Mouse (Mus musculus): ENCODE measurements around the gene Gnai2.

Gnai2 gene

GRCm38 (mm10) chr9:107658096-107658495, 22.9 kb upstream of the Gnai2 start:
- no peak for DNase-seq (ENCODE audit: low spot score)

GRCm38 (mm10) chr9:107657144-107657543, 22.0 kb upstream of the Gnai2 start:
- no peak for DNase-seq (ENCODE audit: low spot score)

GRCm38 (mm10) chr9:107654585-107654984, 19.4 kb upstream of the Gnai2 start:
- DNase-seq (ENCODE audit: low spot score): no peak

- DNase-seq (ENCODE audit: low spot score): no peak
Measured at GRCm38 (mm10) chr9:107653474-107653873, 18.3 kb upstream of the Gnai2 start.

- no peak for DNase-seq (ENCODE audit: low spot score)
Measured at GRCm38 (mm10) chr9:107650708-107651481, 15.7 kb upstream of the Gnai2 start.

GRCm38 (mm10) chr9:107650225-107650624, 15.1 kb upstream of the Gnai2 start:
- peak; percentile 59 for DNase-seq (ENCODE audit: low spot score)

GRCm38 (mm10) chr9:107648767-107649166, 13.6 kb upstream of the Gnai2 start:
- DNase-seq (ENCODE audit: low spot score): no peak

GRCm38 (mm10) chr9:107646975-107647374, 11.8 kb upstream of the Gnai2 start:
- no peak for DNase-seq (ENCODE audit: low spot score)

- DNase-seq (ENCODE audit: low spot score): peak; percentile 78
Measured at GRCm38 (mm10) chr9:107645577-107645976, 10.4 kb upstream of the Gnai2 start.

- DNase-seq (ENCODE audit: low spot score): no peak
Measured at GRCm38 (mm10) chr9:107645153-107645510, 10.0 kb upstream of the Gnai2 start.

GRCm38 (mm10) chr9:107644495-107645152, 9.5 kb upstream of the Gnai2 start:
- peak; percentile 86 for DNase-seq (ENCODE audit: low spot score)

- no peak for DNase-seq (ENCODE audit: low spot score)
Measured at GRCm38 (mm10) chr9:107643544-107644214, 8.5 kb upstream of the Gnai2 start.

- no peak for DNase-seq (ENCODE audit: low spot score)
Measured at GRCm38 (mm10) chr9:107641666-107642065, 6.5 kb upstream of the Gnai2 start.

- no peak for DNase-seq (ENCODE audit: low spot score)
Measured at GRCm38 (mm10) chr9:107640257-107640772, 5.1 kb upstream of the Gnai2 start.

- DNase-seq (ENCODE audit: low spot score): no peak
Measured at GRCm38 (mm10) chr9:107637070-107637469, 1.9 kb upstream of the Gnai2 start.

- DNase-seq (ENCODE audit: low spot score): peak; percentile 25
Measured at GRCm38 (mm10) chr9:107634406-107635278, 525 bp downstream of the Gnai2 start.

GRCm38 (mm10) chr9:107633661-107634405, 1.3 kb downstream of the Gnai2 start:
- DNase-seq (ENCODE audit: low spot score): peak; percentile 62

GRCm38 (mm10) chr9:107633091-107633660, 2.0 kb downstream of the Gnai2 start:
- peak; percentile 64 for DNase-seq (ENCODE audit: low spot score)

- DNase-seq (ENCODE audit: low spot score): peak; percentile 47
Measured at GRCm38 (mm10) chr9:107632478-107632877, 2.7 kb downstream of the Gnai2 start.

- no peak for DNase-seq (ENCODE audit: low spot score)
Measured at GRCm38 (mm10) chr9:107631861-107632260, 3.3 kb downstream of the Gnai2 start.
